Mouse (Mus musculus): ENCODE data around the gene Psmd8. TPM values are rescaled to one million over a fixed set of nuclear protein-coding genes. Genes with fewer than 3 reads are reported as not detected.
A peak's percentile ranks its signal among the peaks of the same experiment; 100 is the strongest.

Psmd8 gene
- total and polyA plus RNA-seq, 2 experiments from 2014 or later: 292 to 329 TPM

DNA sequence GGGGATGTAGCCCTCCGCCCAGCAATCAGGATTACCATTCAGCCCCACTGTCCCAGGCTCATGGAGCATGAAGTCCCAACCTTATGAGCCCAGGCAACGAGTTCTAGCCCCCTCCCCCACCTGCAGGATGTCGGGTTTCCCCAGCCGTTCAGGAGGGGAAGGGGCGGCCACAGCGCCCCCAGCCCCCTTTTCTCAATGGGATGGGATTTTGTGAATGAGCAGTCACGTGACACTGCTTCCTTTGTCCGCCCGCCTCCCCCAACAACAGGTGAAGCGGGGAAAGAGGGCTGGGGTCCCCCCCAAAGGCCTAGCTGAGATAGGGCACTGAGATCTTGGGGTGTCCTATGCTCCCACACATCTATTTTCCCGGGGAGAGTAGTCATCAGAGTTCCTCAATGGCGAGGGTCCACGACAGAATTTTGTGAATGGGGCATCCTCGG is 11.7 kb downstream of the Psmd8 start:
- peak; percentile 11 for ATAC-seq (ENCODE audit: low FRiP score)
- peak; percentile 19 for TF ChIP-seq CTCF (IDR thresholded peaks at IDR 0.05)
- 0% methylated on average over 14 of the region's 14 CpGs for WGBS
- Histone ChIP-seq H3K9me3 (ENCODE audit: low read length) (no peaks in the 10 kb centered on the region), H3K9ac (replicated peaks; ENCODE audit: low read length, poor library complexity, severe bottlenecking) (peak overlapping the region; percentile 86), H3K36me3 (ENCODE audit: insufficient read depth, low read length) (peaks cover 25% of the 10 kb centered on the region), H3K27ac (ENCODE audit: low read depth, low read length) (peak overlapping the region; percentile 89), H3K4me3 (ENCODE audit: low read depth, low read length) (peak overlapping the region; percentile 77), H3K4me1 (ENCODE audit: insufficient read depth, low read length) (peaks cover 11% of the 10 kb centered on the region; the same call in 1 of the 2 replicates), H3K4me2 (ENCODE audit: low read depth, low read length, poor library complexity, severe bottlenecking) (peak overlapping the region; percentile 71), H3K27me3 (ENCODE audit: insufficient read depth, low read length) (peaks cover 23% of the 10 kb centered on the region)
- peak; percentile 62 for DNase-seq (ENCODE audit: low spot score)

DNA sequence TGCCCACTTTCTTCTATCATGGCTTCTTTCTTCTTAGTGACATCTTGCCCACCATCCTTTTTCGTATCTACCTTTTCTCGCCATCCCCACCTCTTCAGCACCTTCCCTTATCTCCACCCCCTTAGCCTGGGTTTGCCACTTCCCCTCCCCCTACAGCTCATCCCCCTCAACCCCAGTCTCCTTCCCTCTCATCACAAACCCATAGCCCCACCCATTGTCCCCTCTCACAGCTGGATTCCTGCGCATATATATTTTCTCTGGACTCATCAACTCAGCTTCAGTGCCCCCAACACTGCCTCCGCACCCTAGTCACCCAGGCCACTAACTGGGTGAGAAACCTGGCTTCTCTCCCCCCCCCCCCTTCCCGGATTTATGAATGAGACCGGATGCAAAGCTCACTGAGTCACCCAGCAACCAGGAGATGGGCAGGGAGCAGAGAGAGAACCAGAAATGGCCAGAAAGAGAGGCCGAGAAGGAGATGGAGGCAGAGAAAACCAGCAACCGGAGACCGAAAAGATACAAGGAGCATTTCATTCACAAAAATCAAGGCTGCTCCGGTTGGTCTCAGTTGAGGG is 12.3 kb downstream of the Psmd8 start:
- Histone ChIP-seq H3K36me3 (ENCODE audit: insufficient read depth, low read length) (peaks cover 19% of the 10 kb centered on the region), H3K27ac (ENCODE audit: low read depth, low read length) (peak overlapping the region; percentile 89), H3K4me1 (ENCODE audit: insufficient read depth, low read length) (peaks cover 11% of the 10 kb centered on the region; the same call in 1 of the 2 replicates), H3K9ac (replicated peaks; ENCODE audit: low read length, poor library complexity, severe bottlenecking) (peak overlapping the region; percentile 86), H3K4me3 (ENCODE audit: low read depth, low read length) (peak overlapping the region; percentile 77), H3K27me3 (ENCODE audit: insufficient read depth, low read length) (peaks cover 17% of the 10 kb centered on the region), H3K9me3 (ENCODE audit: low read length) (no peaks in the 10 kb centered on the region), H3K4me2 (ENCODE audit: low read depth, low read length, poor library complexity, severe bottlenecking) (peak overlapping the region; percentile 71)
- TF ChIP-seq CTCF (IDR thresholded peaks at IDR 0.05): no peak
- ATAC-seq (ENCODE audit: low FRiP score) (no peak), DNase-seq (ENCODE audit: low spot score) (no peak)
- whole genome bisulfite sequencing: 1% methylated on average over 10 of the region's 10 CpGs

DNA sequence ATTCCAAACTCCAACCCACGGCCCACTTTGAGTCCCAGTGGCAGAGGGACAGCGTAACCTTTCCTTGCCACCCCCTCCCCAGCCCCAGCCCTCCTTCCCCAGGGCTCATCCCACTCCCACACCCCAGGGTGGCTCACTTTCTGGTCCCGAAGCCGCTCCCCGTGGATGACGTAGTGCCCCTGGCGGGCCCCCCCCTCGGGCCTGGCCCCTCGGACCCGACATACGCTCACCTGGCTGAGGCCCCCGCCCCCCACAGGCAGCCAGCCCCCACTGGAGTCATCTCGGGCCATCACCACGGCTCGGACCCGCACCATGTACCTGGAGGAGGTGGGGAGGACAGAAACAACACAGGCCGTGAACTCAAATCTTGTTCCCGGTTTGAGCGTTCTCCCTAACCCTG is 12.8 kb downstream of the Psmd8 start:
- Histone ChIP-seq H3K4me3 (ENCODE audit: low read depth, low read length) (peak overlapping the region; percentile 77), H3K4me1 (ENCODE audit: insufficient read depth, low read length) (peaks cover 11% of the 10 kb centered on the region; the same call in 1 of the 2 replicates), H3K9ac (replicated peaks; ENCODE audit: low read length, poor library complexity, severe bottlenecking) (peak overlapping the region; percentile 86; the same call in 1 of the 2 replicates), H3K4me2 (ENCODE audit: low read depth, low read length, poor library complexity, severe bottlenecking) (peak overlapping the region; percentile 71), H3K27ac (ENCODE audit: low read depth, low read length) (peak overlapping the region; percentile 89; the same call in 1 of the 2 replicates), H3K27me3 (ENCODE audit: insufficient read depth, low read length) (peaks cover 11% of the 10 kb centered on the region), H3K9me3 (ENCODE audit: low read length) (no peaks in the 10 kb centered on the region), H3K36me3 (ENCODE audit: insufficient read depth, low read length) (peaks cover 15% of the 10 kb centered on the region)
- WGBS: 15% methylated on average over 19 of the region's 19 CpGs
- no peak for TF ChIP-seq CTCF (IDR thresholded peaks at IDR 0.05)
- ATAC-seq (ENCODE audit: low FRiP score) (no peak), DNase-seq (ENCODE audit: low spot score) (no peak)

DNA sequence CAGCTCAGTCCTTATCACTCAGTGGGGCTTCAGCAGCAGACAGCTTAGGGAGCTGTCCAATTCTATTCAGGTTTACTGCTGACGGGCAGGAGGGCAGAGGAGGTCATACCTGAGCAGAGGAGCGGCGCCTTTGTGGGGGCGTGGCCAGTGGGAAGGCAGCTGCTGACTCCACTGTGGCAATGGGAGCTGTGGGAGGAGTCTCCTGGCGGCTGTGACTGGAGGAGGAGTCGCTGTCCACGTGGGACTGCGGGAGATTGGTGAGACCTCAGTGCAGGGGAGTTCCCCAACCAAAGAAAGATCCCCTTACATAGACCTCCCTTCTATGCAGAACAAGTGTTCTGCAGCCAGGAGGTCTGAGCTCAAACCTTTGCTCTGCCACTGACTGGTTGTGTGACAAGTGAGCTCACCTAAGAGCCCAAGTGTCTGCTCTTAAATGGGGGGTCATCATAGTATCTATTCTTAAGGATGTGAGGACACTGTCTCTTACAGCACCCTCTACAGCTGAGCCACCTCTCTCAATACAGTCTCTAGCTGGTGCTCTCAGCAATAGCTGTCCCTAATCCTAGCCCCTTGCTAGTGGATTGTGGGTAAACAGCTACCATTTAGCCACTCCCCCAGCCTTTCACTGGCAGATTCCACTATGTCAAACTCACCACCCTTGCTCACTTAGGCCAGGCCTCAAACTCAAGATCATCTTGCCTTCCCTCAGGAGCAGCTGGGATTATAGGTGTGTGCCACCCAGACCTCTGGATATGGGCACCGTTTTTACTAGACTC is 17.6 kb downstream of the Psmd8 start:
- TF ChIP-seq CTCF (IDR thresholded peaks at IDR 0.05): no peak
- Histone ChIP-seq H3K9ac (replicated peaks; ENCODE audit: low read length, poor library complexity, severe bottlenecking) (no peak overlapping the region), H3K4me3 (ENCODE audit: low read depth, low read length) (no peak overlapping the region), H3K36me3 (ENCODE audit: insufficient read depth, low read length) (peaks cover 31% of the 10 kb centered on the region), H3K4me1 (ENCODE audit: insufficient read depth, low read length) (0 out of 2 replicates have a peak, but pooled peaks cover 4% of the 10 kb centered on the region), H3K4me2 (ENCODE audit: low read depth, low read length, poor library complexity, severe bottlenecking) (no peak overlapping the region), H3K9me3 (ENCODE audit: low read length) (no peaks in the 10 kb centered on the region), H3K27ac (ENCODE audit: low read depth, low read length) (no peak overlapping the region), H3K27me3 (ENCODE audit: insufficient read depth, low read length) (0 out of 2 replicates have a peak, but pooled peaks cover 5% of the 10 kb centered on the region)
- 26% methylated on average over 9 of the region's 9 CpGs for WGBS
- ATAC-seq (ENCODE audit: low FRiP score): no peak
- DNase-seq (ENCODE audit: low spot score): no peak

DNA sequence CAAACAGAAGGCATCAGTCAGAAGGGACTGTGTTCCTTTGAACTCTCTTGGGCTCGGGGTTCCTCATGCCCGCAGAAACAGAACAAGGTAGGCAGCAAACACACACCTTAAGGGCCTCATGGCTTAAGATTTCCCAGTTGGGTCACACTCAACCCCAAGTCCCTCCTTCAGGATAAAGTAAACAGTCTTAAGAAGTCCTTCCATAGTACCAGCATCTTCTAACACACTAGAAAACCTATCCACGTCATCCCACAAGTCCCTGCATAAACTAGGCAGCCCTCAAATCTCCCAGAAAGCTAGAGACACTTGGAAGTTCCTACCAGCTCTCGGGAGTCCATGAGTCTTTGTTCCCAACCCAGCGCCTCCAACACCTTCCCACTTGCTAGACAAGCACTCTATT is 18.2 kb downstream of the Psmd8 start:
- Histone ChIP-seq H3K27ac (ENCODE audit: low read depth, low read length) (no peak overlapping the region), H3K4me2 (ENCODE audit: low read depth, low read length, poor library complexity, severe bottlenecking) (no peak overlapping the region), H3K9me3 (ENCODE audit: low read length) (no peaks in the 10 kb centered on the region), H3K9ac (replicated peaks; ENCODE audit: low read length, poor library complexity, severe bottlenecking) (no peak overlapping the region), H3K27me3 (ENCODE audit: insufficient read depth, low read length) (0 out of 2 replicates have a peak, but pooled peaks cover 5% of the 10 kb centered on the region), H3K4me3 (ENCODE audit: low read depth, low read length) (no peak overlapping the region), H3K36me3 (ENCODE audit: insufficient read depth, low read length) (peaks cover 31% of the 10 kb centered on the region), H3K4me1 (ENCODE audit: insufficient read depth, low read length) (0 out of 2 replicates have a peak, but pooled peaks cover 3% of the 10 kb centered on the region)
- no peak for TF ChIP-seq CTCF (IDR thresholded peaks at IDR 0.05)
- ATAC-seq (ENCODE audit: low FRiP score) (no peak), DNase-seq (ENCODE audit: low spot score) (no peak)
- 92% methylated on average over 5 of the region's 5 CpGs for WGBS

DNA sequence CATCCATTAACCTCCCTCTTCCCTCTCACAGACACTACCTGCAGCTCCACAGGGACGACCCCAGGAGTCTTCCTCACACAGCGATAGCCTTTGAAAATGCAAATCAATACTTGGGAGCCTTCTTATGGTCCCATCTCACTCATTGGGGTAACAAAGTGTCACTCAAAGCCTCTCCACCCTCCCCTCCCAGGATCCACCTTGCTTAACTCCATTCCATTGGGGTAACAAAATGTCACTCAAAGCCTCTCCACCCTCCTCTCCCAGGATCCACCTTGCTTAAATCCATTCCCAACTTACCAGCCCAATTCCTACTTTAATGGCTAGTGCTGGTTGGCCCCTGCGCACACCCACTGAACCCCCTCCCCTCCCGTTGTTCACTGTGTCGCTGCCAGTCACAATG is 22.2 kb downstream of the Psmd8 start:
- H3K4me3 ChIP-seq (ENCODE audit: low read depth, low read length): no peak overlapping the region
- 0 out of 2 replicates have a peak, but pooled peaks cover 5% of the 10 kb centered on the region for H3K27me3 ChIP-seq (ENCODE audit: insufficient read depth, low read length)
- peaks cover 21% of the 10 kb centered on the region for H3K36me3 ChIP-seq (ENCODE audit: insufficient read depth, low read length)
- ATAC-seq (ENCODE audit: low FRiP score) (no peak), DNase-seq (ENCODE audit: low spot score) (peak; percentile 22)
- TF ChIP-seq CTCF (IDR thresholded peaks at IDR 0.05): no peak
- H3K27ac ChIP-seq (ENCODE audit: low read depth, low read length): no peak overlapping the region
- no peaks in the 10 kb centered on the region for H3K4me1 ChIP-seq (ENCODE audit: insufficient read depth, low read length)
- H3K9ac ChIP-seq (replicated peaks; ENCODE audit: low read length, poor library complexity, severe bottlenecking): no peak overlapping the region
- H3K9me3 ChIP-seq (ENCODE audit: low read length): no peaks in the 10 kb centered on the region
- no peak overlapping the region for H3K4me2 ChIP-seq (ENCODE audit: low read depth, low read length, poor library complexity, severe bottlenecking)
- WGBS: 2% methylated on average over 5 of the region's 5 CpGs

Data from midbrain, postnatal 0 days (tissue).